Mouse (Mus musculus) cerebellum, adult 8-10 months (tissue): ENCODE data around the gene Popdc3.
"Not testable (repeated sequence)": the region's sequence is repeated elsewhere in the genome, so short reads cannot be mapped to it uniquely, and the experiment has no call there.

Experiments
- DNase-seq: peaks from one replicate; pipeline ENCODE4 v3.0.0; 2022

The Popdc3 gene

GRCm38 (mm10) chr10:45210201-45210600 is 32.3 kb downstream of the Popdc3 start:
- no peak for DNase-seq

GRCm38 (mm10) chr10:45216676-45217075 is 38.8 kb downstream of the Popdc3 start:
- no peak for DNase-seq

GRCm38 (mm10) chr10:45229954-45230353 is 52.1 kb downstream of the Popdc3 start:
- no peak for DNase-seq

GRCm38 (mm10) chr10:45233351-45233750 is 55.5 kb downstream of the Popdc3 start:
- DNase-seq: no peak

GRCm38 (mm10) chr10:45236304-45236703 is 58.4 kb downstream of the Popdc3 start:
- DNase-seq: no peak

GRCm38 (mm10) chr10:45237492-45237891 is 59.6 kb downstream of the Popdc3 start:
- DNase-seq: no peak

- no peak for DNase-seq
Observed at GRCm38 (mm10) chr10:45260477-45260876, 82.6 kb downstream of the Popdc3 start.

GRCm38 (mm10) chr10:45262126-45262525 is 84.2 kb downstream of the Popdc3 start:
- no peak for DNase-seq

GRCm38 (mm10) chr10:45276499-45276898 is 98.6 kb downstream of the Popdc3 start:
- DNase-seq: no peak

GRCm38 (mm10) chr10:45276995-45277394 is 99.1 kb downstream of the Popdc3 start:
- no peak for DNase-seq

GRCm38 (mm10) chr10:45285651-45286050 is 107.8 kb downstream of the Popdc3 start:
- no peak for DNase-seq

GRCm38 (mm10) chr10:45288351-45288750 is 110.5 kb downstream of the Popdc3 start:
- DNase-seq: no peak

GRCm38 (mm10) chr10:45289218-45290105 is 111.6 kb downstream of the Popdc3 start:
- no peak for DNase-seq

GRCm38 (mm10) chr10:45290618-45291017 is 112.7 kb downstream of the Popdc3 start:
- DNase-seq: no peak

- not testable (repeated sequence) for DNase-seq
Observed at GRCm38 (mm10) chr10:45292159-45292558, 114.3 kb downstream of the Popdc3 start.

- no peak for DNase-seq
Observed at GRCm38 (mm10) chr10:45295093-45295492, 117.2 kb downstream of the Popdc3 start.

- no peak for DNase-seq
Observed at GRCm38 (mm10) chr10:45298503-45298902, 120.6 kb downstream of the Popdc3 start.

- no peak for DNase-seq
Observed at GRCm38 (mm10) chr10:45299509-45299908, 121.6 kb downstream of the Popdc3 start.

GRCm38 (mm10) chr10:45303315-45304036 is 125.6 kb downstream of the Popdc3 start:
- no peak for DNase-seq

GRCm38 (mm10) chr10:45305173-45305572 is 127.3 kb downstream of the Popdc3 start:
- DNase-seq: no peak

- DNase-seq: no peak
Observed at GRCm38 (mm10) chr10:45311129-45311528, 133.2 kb downstream of the Popdc3 start.

GRCm38 (mm10) chr10:45311624-45312023 is 133.7 kb downstream of the Popdc3 start:
- DNase-seq: no peak

- DNase-seq: no peak
Observed at GRCm38 (mm10) chr10:45314865-45315264, 137.0 kb downstream of the Popdc3 start.

- no peak for DNase-seq
Observed at GRCm38 (mm10) chr10:45318922-45319321, 141.0 kb downstream of the Popdc3 start.
